Mouse (Mus musculus) thymus, postnatal 10 days (tissue): ENCODE data around the gene Ddx25.
A peak's percentile ranks its signal among the peaks of the same experiment; 100 is the strongest.

Source experiments
- DNase-seq, 2 experiments: peaks; one replicate each; pipeline ENCODE4 v3.0.0; 2021; ENCODE audit warnings: low spot score in 2 of 2

Gene Ddx25

GRCm38 (mm10) chr9:35541488-35541887, 16.8 kb downstream of the Ddx25 start:
- DNase-seq: peak; percentile 41 to 83

- no peak for DNase-seq
These were observed 17.3 kb downstream of the Ddx25 start for GRCm38 (mm10) chr9:35541024-35541423.

GRCm38 (mm10) chr9:35539001-35539750, 19.2 kb downstream of the Ddx25 start:
- DNase-seq: no peak

- DNase-seq: no peak
These were observed 22.5 kb downstream of the Ddx25 start for GRCm38 (mm10) chr9:35535876-35536275.

GRCm38 (mm10) chr9:35535110-35535509, 23.2 kb downstream of the Ddx25 start:
- DNase-seq: peak in 1 of 2 experiments; percentile 47

GRCm38 (mm10) chr9:35533266-35533665, 25.1 kb downstream of the Ddx25 start:
- DNase-seq: no peak

GRCm38 (mm10) chr9:35529796-35530195, 28.5 kb downstream of the Ddx25 start:
- no peak for DNase-seq

GRCm38 (mm10) chr9:35529141-35529540, 29.2 kb downstream of the Ddx25 start:
- DNase-seq: no peak

- peak; percentile 44 to 72 for DNase-seq
These were observed 34.4 kb downstream of the Ddx25 start for GRCm38 (mm10) chr9:35523941-35524411.

- DNase-seq: no peak
These were observed 34.8 kb downstream of the Ddx25 start for GRCm38 (mm10) chr9:35523541-35523940.

GRCm38 (mm10) chr9:35522821-35523515, 35.4 kb downstream of the Ddx25 start:
- no peak for DNase-seq

- no peak for DNase-seq
These were observed 36.1 kb downstream of the Ddx25 start for GRCm38 (mm10) chr9:35522241-35522640.

GRCm38 (mm10) chr9:35520631-35521348, 37.5 kb downstream of the Ddx25 start:
- DNase-seq: no peak

- DNase-seq: no peak
These were observed 40.2 kb downstream of the Ddx25 start, which contains the start of gene Gm1113 for GRCm38 (mm10) chr9:35518169-35518568. Gene Gm1113 (minus strand): TSS chr9:35518269.

- DNase-seq: no peak
These were observed 41.6 kb downstream of the Ddx25 start for GRCm38 (mm10) chr9:35516711-35517110.

GRCm38 (mm10) chr9:35516182-35516581, 42.1 kb downstream of the Ddx25 start:
- DNase-seq: no peak

- DNase-seq: no peak
These were observed 44.4 kb downstream of the Ddx25 start for GRCm38 (mm10) chr9:35513900-35514299.

- DNase-seq: no peak
These were observed 50.1 kb downstream of the Ddx25 start for GRCm38 (mm10) chr9:35508234-35508633.

GRCm38 (mm10) chr9:35502361-35503000, 55.8 kb downstream of the Ddx25 start:
- DNase-seq: no peak

GRCm38 (mm10) chr9:35499946-35500345, 58.4 kb downstream of the Ddx25 start:
- no peak for DNase-seq

GRCm38 (mm10) chr9:35495471-35495870, 62.9 kb downstream of the Ddx25 start:
- no peak for DNase-seq

- DNase-seq: no peak
These were observed 63.4 kb downstream of the Ddx25 start for GRCm38 (mm10) chr9:35494937-35495336.
